In the genomic region with DNA sequence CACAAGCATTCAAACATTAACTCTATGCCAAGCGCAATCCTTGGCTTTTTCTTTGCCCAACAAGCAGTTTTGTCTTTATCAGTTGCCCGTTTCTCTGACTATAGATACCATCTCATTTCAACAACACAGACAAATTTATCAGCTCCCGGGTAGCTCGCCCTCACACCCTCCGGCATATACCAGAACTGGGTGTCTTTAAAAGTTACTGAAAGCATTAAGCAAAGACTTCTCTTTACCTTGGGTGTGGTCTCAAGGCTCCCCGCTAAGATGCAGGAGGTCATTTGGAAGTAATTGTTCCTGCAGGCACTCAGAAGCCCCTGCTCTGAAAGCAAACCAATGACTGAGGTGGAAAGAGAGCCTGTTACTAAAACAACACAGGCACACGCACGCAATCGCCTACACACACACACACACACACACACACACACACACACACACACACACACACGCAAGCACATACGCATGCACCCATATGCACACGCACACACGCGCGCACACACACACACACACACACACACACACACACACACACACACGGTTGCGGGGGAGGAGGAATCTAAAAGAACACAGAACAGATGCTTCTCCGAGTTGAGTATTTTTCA, we compare ENCODE assay signal across 15 mouse cellular contexts.
DNase-seq lines count a peak whose midpoint lies in the region; ATAC-seq and TF ChIP-seq lines count a peak whose summit lies in the region.
"Had no signal": no experiment of that assay in that cellular context is flagged by ENCODE, and none has a peak within 500 bp of the region (broad histone marks: within the 10 kb centered on the region; RNA-seq: fewer than 3 reads in every experiment).

No protein-coding gene starts in this region.

- intact Hi-C loops in heart, adult 2 months (cut with DNase I), result no loop called here
- intact Hi-C loops in heart, postnatal 10 days (cut with DNase I), result no loop called here
- intact Hi-C loops in left cerebral cortex, postnatal 14 days (cut with DNase I), result no loop called here

- TF ChIP-seq POLR2A in heart, adult 2 months (IDR thresholded peaks at IDR 0.05; ENCODE audit: insufficient read depth, low read depth, low read length), result no peak

- no peaks in the 10 kb centered on the region for H3K4me1 ChIP-seq in heart, adult 2 months (ENCODE audit: control insufficient read depth, insufficient read depth, low read length)
- H3K4me1 ChIP-seq: embryonic facial prominence, embryonic 12.5 days; heart, embryonic 15.5 days; lung, embryonic 15.5 days; megakaryocyte, embryonic 14.5 days had no signal

- H3K27me3 ChIP-seq in heart, adult 2 months (ENCODE audit: control insufficient read depth, insufficient read depth, low read length), result no peaks in the 10 kb centered on the region
- H3K27me3 ChIP-seq: embryonic facial prominence, embryonic 12.5 days; heart, embryonic 15.5 days; lung, embryonic 15.5 days; megakaryocyte, embryonic 14.5 days had no signal

- H3K27ac ChIP-seq in heart, adult 2 months, result peak overlapping the region; percentile 53; the same call in 1 of the 2 replicates
- H3K27ac ChIP-seq: embryonic facial prominence, embryonic 12.5 days; heart, embryonic 15.5 days; kidney, postnatal 0 days; lung, embryonic 15.5 days had no signal

- H3K79me2 ChIP-seq in heart, adult 2 months (replicated peaks; ENCODE audit: control insufficient read depth, insufficient read depth, low read length), result no peaks in the 10 kb centered on the region

- no peak overlapping the region for H3K4me3 ChIP-seq in heart, adult 2 months
- H3K4me3 ChIP-seq: embryonic facial prominence, embryonic 12.5 days; heart, embryonic 15.5 days; lung, embryonic 15.5 days; megakaryocyte, embryonic 14.5 days had no signal

- DNase-seq in heart, adult 2 months, result no peak
- DNase-seq in heart, postnatal 10 days, result no peak
- DNase-seq in frontal cortex, postnatal 36 days (ENCODE audit: low spot score in 2 of 2), result peak; percentile 42 to 68
- DNase-seq in left cerebral cortex, postnatal 14 days (ENCODE audit: low spot score in 2 of 2), result peak; percentile 33 to 51
- DNase-seq in right cerebral cortex, postnatal 4 days, result peak; percentile 39
- DNase-seq in thymus, postnatal 14 days, result no peak
- no peak for DNase-seq in cerebellum, adult 9-11 months
- DNase-seq: thymus, postnatal 4 days had no signal

- H3K9ac ChIP-seq in heart, adult 2 months (ENCODE audit: low read depth, low read length), result no peak overlapping the region
- H3K9ac ChIP-seq: embryonic facial prominence, embryonic 12.5 days; heart, embryonic 15.5 days; lung, embryonic 15.5 days had no signal

- no peak for ATAC-seq in activated CD4-positive, CD25-positive, alpha-beta regulatory T cell, adult 4 months
- ATAC-seq: inflammation-experienced regulatory T-cells, adult 6 months had no signal

- TF ChIP-seq EP300 in heart, adult 2 months (IDR thresholded peaks at IDR 0.05; ENCODE audit: insufficient read depth, low read depth, low read length), result no peak

- no peaks in the 10 kb centered on the region for H3K36me3 ChIP-seq in heart, adult 2 months (ENCODE audit: control insufficient read depth, insufficient read depth, low read length)
- H3K36me3 ChIP-seq: embryonic facial prominence, embryonic 12.5 days; heart, embryonic 15.5 days; lung, embryonic 15.5 days had no signal

- WGBS in heart, adult 2 months, result 80% methylated on average over 17 of the region's 18 CpGs

- no peak for TF ChIP-seq CTCF in heart, adult 2 months (IDR thresholded peaks at IDR 0.05)

Comparison
In these comparisons a context has a peak if more than half of its experiments do, and no peak if none do; other contexts are left out.
1. DNase-seq: peak in frontal cortex, postnatal 36 days (2 of 2), left cerebral cortex, postnatal 14 days (2 of 2) and right cerebral cortex, postnatal 4 days (single experiment); none in heart, adult 2 months (0 of 2), heart, postnatal 10 days (0 of 2), thymus, postnatal 14 days (single experiment) and cerebellum, adult 9-11 months (single experiment).